Comparison of ENCODE assay signal across 22 mouse cellular contexts in genomic region chr4:129266821-129267220, GRCm38 (mm10). TPM values are rescaled to one million over a fixed set of nuclear protein-coding genes. Genes with fewer than 3 reads are reported as not detected.
DNase-seq lines count a peak whose midpoint lies in the region; ATAC-seq and TF ChIP-seq lines count a peak whose summit lies in the region.
"Had no signal": no experiment of that assay in that cellular context is flagged by ENCODE, and none has a peak within 500 bp of the region (broad histone marks: within the 10 kb centered on the region; RNA-seq: fewer than 3 reads in every experiment).

No protein-coding gene starts in this region.

- ATAC-seq in lung, embryonic 16.5 days (ENCODE audit: low read depth): peak; percentile 12; the same call in 1 of the 2 replicates
- no peak for ATAC-seq in midbrain, embryonic 14.5 days (ENCODE audit: low FRiP score, low TSS enrichment)
- ATAC-seq in midbrain, embryonic 11.5 days (ENCODE audit: low FRiP score): no peak
- ATAC-seq: activated CD4-positive, CD25-positive, alpha-beta regulatory T cell, adult 4 months; forebrain, embryonic 14.5 days; Patski had no signal

- no peak overlapping the region for H3K27ac ChIP-seq in lung, embryonic 16.5 days (ENCODE audit: low read length)
- H3K27ac ChIP-seq in midbrain, embryonic 14.5 days (replicated peaks; ENCODE audit: low read depth, low read length): no peak overlapping the region
- H3K27ac ChIP-seq in midbrain, embryonic 11.5 days (ENCODE audit: low read depth, low read length): no peak overlapping the region
- H3K27ac ChIP-seq in embryonic facial prominence, embryonic 10.5 days (replicated peaks): 0 out of 2 replicates have a peak overlapping the region, but pooled peaks have one; percentile 12
- H3K27ac ChIP-seq: embryonic facial prominence, embryonic 13.5 days; heart, adult 2 months; heart, embryonic 15.5 days; hindbrain, embryonic 10.5 days; hindbrain, embryonic 14.5 days; intestine, embryonic 15.5 days had no signal

- H3K9me3 ChIP-seq in lung, embryonic 16.5 days (ENCODE audit: control insufficient read depth, low read length): no peaks in the 10 kb centered on the region
- no peaks in the 10 kb centered on the region for H3K9me3 ChIP-seq in midbrain, embryonic 14.5 days (ENCODE audit: control insufficient read depth, low read length)
- no peaks in the 10 kb centered on the region for H3K9me3 ChIP-seq in midbrain, embryonic 11.5 days (ENCODE audit: control insufficient read depth, low read length)
- H3K9me3 ChIP-seq in embryonic facial prominence, embryonic 10.5 days: no peaks in the 10 kb centered on the region
- H3K9me3 ChIP-seq: embryonic facial prominence, embryonic 13.5 days; heart, embryonic 15.5 days; hindbrain, embryonic 10.5 days; intestine, embryonic 15.5 days had no signal

- intact Hi-C loops in gastrocnemius, postnatal 14 days (cut with DNase I; ENCODE audit: low total_unique reads): loop anchor here (1.0 kb wide), 1 partner anchor 68 kb away; no protein-coding TSS in a partner anchor

- H3K4me2 ChIP-seq in lung, embryonic 16.5 days (ENCODE audit: low read depth, low read length): no peak overlapping the region
- H3K4me2 ChIP-seq in midbrain, embryonic 14.5 days (ENCODE audit: low read length): no peak overlapping the region
- no peak overlapping the region for H3K4me2 ChIP-seq in midbrain, embryonic 11.5 days
- H3K4me2 ChIP-seq: embryonic facial prominence, embryonic 13.5 days; heart, embryonic 11.5 days; heart, embryonic 15.5 days; hindbrain, embryonic 14.5 days; intestine, embryonic 15.5 days had no signal

- no peak for TF ChIP-seq CTCF in lung, adult 2 months (IDR thresholded peaks at IDR 0.05; ENCODE audit: insufficient read depth, low read length)

- no peak overlapping the region for H3K9ac ChIP-seq in lung, embryonic 16.5 days (ENCODE audit: low read length)
- H3K9ac ChIP-seq in midbrain, embryonic 14.5 days (replicated peaks; ENCODE audit: low read length): no peak overlapping the region
- H3K9ac ChIP-seq in midbrain, embryonic 11.5 days (ENCODE audit: low read length): no peak overlapping the region
- H3K9ac ChIP-seq: heart, embryonic 15.5 days; hindbrain, embryonic 14.5 days; intestine, embryonic 15.5 days had no signal

- DNase-seq in embryo, embryonic 10.5 days (ENCODE audit: low spot score): peak; percentile 36
- no peak for DNase-seq in embryo, embryonic 10 days (ENCODE audit: low spot score)
- no peak for DNase-seq in lung, adult 2 months
- DNase-seq in midbrain, embryonic 14.5 days: peak; percentile 27
- no peak for DNase-seq in midbrain, embryonic 11.5 days (ENCODE audit: low spot score, missing footprints)
- DNase-seq in embryonic facial prominence, embryonic 10.5 days (ENCODE audit: low spot score): no peak
- no peak for DNase-seq in gastrocnemius, postnatal 14 days
- DNase-seq: adrenal gland, postnatal 14 days; cerebellum, adult 2 months; cerebellum, postnatal 25 days; heart, adult 2 months; heart, postnatal 14 days had no signal

- H3K4me1 ChIP-seq in lung, embryonic 16.5 days (replicated peaks; ENCODE audit: control insufficient read depth, insufficient read depth, low read length): peaks cover 14% of the 10 kb centered on the region
- H3K4me1 ChIP-seq in lung, adult 2 months (ENCODE audit: control insufficient read depth, insufficient read depth, low read length): peaks cover 11% of the 10 kb centered on the region
- H3K4me1 ChIP-seq in midbrain, embryonic 14.5 days (ENCODE audit: control insufficient read depth, insufficient read depth, low read length): no peaks in the 10 kb centered on the region
- H3K4me1 ChIP-seq in midbrain, embryonic 11.5 days (ENCODE audit: control insufficient read depth, insufficient read depth, low read length): peaks cover 7% of the 10 kb centered on the region; the same call in 1 of the 2 replicates
- peaks cover 16% of the 10 kb centered on the region for H3K4me1 ChIP-seq in embryonic facial prominence, embryonic 10.5 days

- no peak overlapping the region for H3K4me3 ChIP-seq in lung, embryonic 16.5 days (ENCODE audit: low read length)
- H3K4me3 ChIP-seq in lung, adult 2 months (replicated peaks; ENCODE audit: extremely low read depth, low read depth, low read length): no peak overlapping the region
- H3K4me3 ChIP-seq in midbrain, embryonic 14.5 days (replicated peaks; ENCODE audit: low read depth, low read length): no peak overlapping the region
- no peak overlapping the region for H3K4me3 ChIP-seq in midbrain, embryonic 11.5 days (ENCODE audit: low read depth, low read length)
- no peak overlapping the region for H3K4me3 ChIP-seq in embryonic facial prominence, embryonic 10.5 days
- H3K4me3 ChIP-seq: embryonic facial prominence, embryonic 13.5 days; heart, adult 2 months; heart, embryonic 15.5 days; hindbrain, embryonic 10.5 days; intestine, embryonic 15.5 days had no signal

- H3K36me3 ChIP-seq in lung, embryonic 16.5 days (ENCODE audit: control insufficient read depth, insufficient read depth, low read length): no peaks in the 10 kb centered on the region
- no peaks in the 10 kb centered on the region for H3K36me3 ChIP-seq in midbrain, embryonic 14.5 days (ENCODE audit: control insufficient read depth, insufficient read depth, low read length)
- no peaks in the 10 kb centered on the region for H3K36me3 ChIP-seq in midbrain, embryonic 11.5 days (ENCODE audit: control insufficient read depth, insufficient read depth, low read length)
- no peaks in the 10 kb centered on the region for H3K36me3 ChIP-seq in embryonic facial prominence, embryonic 10.5 days (replicated peaks)
- H3K36me3 ChIP-seq: embryonic facial prominence, embryonic 13.5 days; heart, embryonic 15.5 days; hindbrain, embryonic 10.5 days; intestine, embryonic 15.5 days had no signal

- WGBS in lung, embryonic 16.5 days: 49% methylated on average over 5 of the region's 5 CpGs
- 82% methylated on average over 5 of the region's 5 CpGs for WGBS in lung, adult 2 months
- 59% methylated on average over 5 of the region's 5 CpGs for WGBS in midbrain, embryonic 14.5 days
- 62% methylated on average over 5 of the region's 5 CpGs for WGBS in midbrain, embryonic 11.5 days
- 70% methylated on average over 5 of the region's 5 CpGs for WGBS in embryonic facial prominence, embryonic 10.5 days

- no peak for TF ChIP-seq POLR2A in lung, adult 2 months (IDR thresholded peaks at IDR 0.05; ENCODE audit: borderline replicate concordance, extremely low read depth, low read depth, low read length)

- H3K27me3 ChIP-seq in lung, embryonic 16.5 days (ENCODE audit: control insufficient read depth, insufficient read depth, low read depth, low read length): no peaks in the 10 kb centered on the region
- H3K27me3 ChIP-seq in midbrain, embryonic 14.5 days (ENCODE audit: control insufficient read depth, insufficient read depth, low read length): no peaks in the 10 kb centered on the region
- H3K27me3 ChIP-seq in midbrain, embryonic 11.5 days (ENCODE audit: control insufficient read depth, insufficient read depth, low read length): no peaks in the 10 kb centered on the region
- no peaks in the 10 kb centered on the region for H3K27me3 ChIP-seq in embryonic facial prominence, embryonic 10.5 days (replicated peaks; ENCODE audit: low read depth, poor library complexity, severe bottlenecking)
- H3K27me3 ChIP-seq: embryonic facial prominence, embryonic 13.5 days; intestine, embryonic 15.5 days; Patski had no signal

RNA-seq across cellular contexts. Expression of gene C77080, which starts 5.6 kb away (rescaled TPM):
- polyA plus RNA-seq in lung, embryonic 16.5 days (2015; fragmentation: Nextera tagmentation; extraction: Ambion mirVana): 3.4 and 3.8 TPM in 2 replicates
- 47.1 and 50.1 TPM in 2 replicates for polyA plus RNA-seq in lung, adult 2 months (2012; rRNA removed)
- 7.0 and 8.4 TPM in 2 replicates for polyA plus RNA-seq in midbrain, embryonic 14.5 days (2014; fragmentation: Nextera tagmentation; extraction: Ambion mirVana)
- 3.3 and 3.7 TPM in 2 replicates for polyA plus RNA-seq in midbrain, embryonic 11.5 days (2014; fragmentation: Nextera tagmentation; extraction: Ambion mirVana)
- polyA plus RNA-seq in embryonic facial prominence, embryonic 10.5 days (2016; fragmentation: Nextera tagmentation; extraction: Ambion mirVana): 3.3 and 3.5 TPM in 2 replicates
- total RNA-seq in gastrocnemius, postnatal 14 days (2021): 1 to 10 TPM; 2.3 to 2.5 TPM

RNA-seq across cellular contexts. Expression of gene Sync, which starts 20.6 kb away (rescaled TPM):
- polyA plus RNA-seq in lung, embryonic 16.5 days (2015; fragmentation: Nextera tagmentation; extraction: Ambion mirVana): 0.50 and 0.75 TPM in 2 replicates
- 2.8 TPM in 2 replicates for polyA plus RNA-seq in lung, adult 2 months (2012; rRNA removed)
- 0.34 and 0.54 TPM in 2 replicates for polyA plus RNA-seq in midbrain, embryonic 14.5 days (2014; fragmentation: Nextera tagmentation; extraction: Ambion mirVana)
- 0.51 and 0.53 TPM in 2 replicates for polyA plus RNA-seq in midbrain, embryonic 11.5 days (2014; fragmentation: Nextera tagmentation; extraction: Ambion mirVana)
- polyA plus RNA-seq in embryonic facial prominence, embryonic 10.5 days (2016; fragmentation: Nextera tagmentation; extraction: Ambion mirVana): 0.48 and 0.71 TPM in 2 replicates
- total RNA-seq in gastrocnemius, postnatal 14 days (2021): 10 to 100 TPM; 50.0 to 63.6 TPM

Comparison
In these comparisons a context has a peak if more than half of its experiments do, and no peak if none do; other contexts are left out.
1. DNase-seq: peak in embryo, embryonic 10.5 days (single experiment) and midbrain, embryonic 14.5 days (single experiment); none in embryo, embryonic 10 days (single experiment), lung, adult 2 months (single experiment), midbrain, embryonic 11.5 days (single experiment), embryonic facial prominence, embryonic 10.5 days (single experiment) and gastrocnemius, postnatal 14 days (single experiment).